Mouse (Mus musculus): ENCODE measurements around the gene Opn1sw. TPM values are rescaled to one million over a fixed set of nuclear protein-coding genes. Genes with fewer than 3 reads are reported as not detected.
"Not testable (repeated sequence)": the region's sequence is repeated elsewhere in the genome, so short reads cannot be mapped to it uniquely, and the experiment has no call there.

Gene Opn1sw
- total and polyA plus RNA-seq, 3 experiments, result 0.27 TPM; not detected in 2

DNA sequence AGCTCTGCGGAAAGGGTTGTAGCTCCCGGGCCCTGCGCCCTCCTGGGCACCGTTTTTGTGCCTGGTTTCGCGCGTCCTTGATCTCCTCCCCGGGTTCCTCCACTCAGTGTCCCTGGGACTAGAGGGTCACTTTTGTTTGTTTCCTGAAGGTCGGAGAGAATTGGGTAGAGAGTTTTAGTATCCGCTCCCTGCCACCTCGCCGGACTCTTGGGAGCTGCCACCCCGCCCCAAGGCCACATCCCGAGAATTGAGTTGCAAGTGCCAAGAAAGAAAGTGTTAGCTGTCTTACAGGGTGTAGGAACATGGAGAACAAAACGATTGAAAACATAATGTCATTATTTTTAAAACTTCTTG lies 39.9 kb downstream of the Opn1sw start:
- Histone ChIP-seq H3K27me3 (ENCODE audit: insufficient read depth, low read length) (peaks cover 1% of the 10 kb centered on the region; the same call in 1 of the 2 replicates), H3K4me1 (ENCODE audit: insufficient read depth, low read depth, low read length) (peaks cover 32% of the 10 kb centered on the region), H3K36me3 (replicated peaks) (peaks cover 7% of the 10 kb centered on the region), H3K9me3 (replicated peaks) (no peaks in the 10 kb centered on the region), H3K4me3 (ENCODE audit: low read depth, low read length) (peak overlapping the region; percentile 98)
- no peak for TF ChIP-seq GATA2 (IDR thresholded peaks at IDR 0.05; ENCODE audit: borderline replicate concordance, low read depth, low read length)
- no peak for TF ChIP-seq GATA1 (IDR thresholded peaks at IDR 0.05; ENCODE audit: borderline replicate concordance, low read length)
- no peak for TF ChIP-seq POLR2AphosphoS5 (IDR thresholded peaks at IDR 0.05; ENCODE audit: insufficient replicate concordance, low read depth, low read length)
- no peak for TF ChIP-seq CTCF (IDR thresholded peaks at IDR 0.05; ENCODE audit: low read depth, low read length)
- TF ChIP-seq TAL1 (conservative IDR thresholded peaks at IDR 0.05; ENCODE audit: low read depth, low read length), result no peak
- ATAC-seq (ENCODE audit: extremely low read depth, insufficient number of reproducible peaks, low FRiP score, poor library complexity, severe bottlenecking), result no peak
- peak; percentile 17 for DNase-seq (ENCODE audit: low spot score)

DNA sequence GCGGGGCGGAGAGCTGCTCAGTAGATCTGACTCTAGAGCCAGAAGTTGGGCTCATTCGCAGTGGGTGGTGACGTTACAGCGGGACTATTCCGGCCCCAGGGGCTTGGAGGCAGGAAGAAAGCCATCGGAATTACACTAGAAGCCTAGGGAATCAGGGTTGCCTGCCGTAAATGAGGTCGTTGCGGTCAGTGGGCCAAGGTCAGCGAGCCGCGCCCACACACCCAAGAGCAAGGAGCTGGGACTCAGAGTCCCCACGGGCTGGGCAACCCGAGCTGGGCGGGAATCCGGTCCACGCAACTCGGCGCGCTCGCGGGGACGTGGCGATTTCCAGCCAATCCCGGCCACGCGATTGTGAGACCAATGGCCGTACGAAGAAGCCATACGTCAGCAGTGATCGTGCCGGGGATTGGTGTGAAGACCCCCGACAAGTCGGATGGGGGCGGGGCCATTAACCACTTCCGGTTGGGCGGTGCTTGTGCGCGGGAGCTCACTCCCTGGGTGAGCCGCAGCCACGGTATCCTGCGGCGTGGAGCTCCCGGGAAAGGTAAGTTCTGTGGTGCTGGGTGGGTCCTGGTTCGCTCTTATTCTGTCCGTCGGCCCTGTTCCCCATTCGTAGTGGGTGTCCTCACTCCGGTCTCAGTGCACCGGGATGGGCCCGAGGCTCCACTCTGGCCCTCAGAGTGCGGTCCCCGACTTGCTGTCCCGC lies 40.5 kb downstream of the Opn1sw start, which contains the start of gene Calu:
Calu (plus strand) TSS at position 405 of the 706 bp plus-strand sequence.
- no peaks in the 10 kb centered on the region for H3K9me3 ChIP-seq (replicated peaks)
- H3K4me1 ChIP-seq (ENCODE audit: insufficient read depth, low read depth, low read length), result peaks cover 29% of the 10 kb centered on the region
- DNase-seq (ENCODE audit: low spot score) (peak; percentile 96), ATAC-seq (ENCODE audit: extremely low read depth, insufficient number of reproducible peaks, low FRiP score, poor library complexity, severe bottlenecking) (peak; percentile 92)
- H3K27me3 ChIP-seq (ENCODE audit: insufficient read depth, low read length), result peaks cover 6% of the 10 kb centered on the region
- peak within 1 kb of the TSS; percentile 98 for H3K4me3 ChIP-seq (ENCODE audit: low read depth, low read length)
- H3K36me3 ChIP-seq (replicated peaks), result peaks cover 7% of the 10 kb centered on the region
- TF ChIP-seq GATA1 (IDR thresholded peaks at IDR 0.05; ENCODE audit: borderline replicate concordance, low read length) (no peak), CTCF (IDR thresholded peaks at IDR 0.05; ENCODE audit: low read depth, low read length) (no peak), POLR2AphosphoS5 (IDR thresholded peaks at IDR 0.05; ENCODE audit: insufficient replicate concordance, low read depth, low read length) (no peak), GATA2 (IDR thresholded peaks at IDR 0.05; ENCODE audit: borderline replicate concordance, low read depth, low read length) (no peak), TAL1 (conservative IDR thresholded peaks at IDR 0.05; ENCODE audit: low read depth, low read length) (no peak)

DNA sequence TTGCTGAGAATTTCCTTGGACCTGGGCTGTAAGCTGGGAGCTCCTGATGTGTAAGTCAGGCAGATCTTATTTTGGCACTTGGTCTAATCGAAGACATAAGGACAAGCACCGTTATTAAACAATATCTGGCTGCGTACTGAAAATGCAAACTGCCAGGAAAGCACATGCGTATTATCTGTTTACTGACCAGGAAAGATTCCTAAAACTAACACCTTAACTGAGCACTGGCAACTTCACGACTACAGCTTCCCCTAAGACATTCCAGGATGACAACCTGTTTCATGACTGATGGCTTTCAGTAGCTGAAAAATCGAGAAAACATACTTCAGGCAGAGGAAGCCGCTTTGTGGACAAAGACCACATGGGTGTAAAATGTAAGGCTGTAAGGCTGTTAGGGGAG lies 41.1 kb downstream of the Opn1sw start:
- TF ChIP-seq TAL1 (conservative IDR thresholded peaks at IDR 0.05; ENCODE audit: low read depth, low read length) (no peak), CTCF (IDR thresholded peaks at IDR 0.05; ENCODE audit: low read depth, low read length) (no peak), POLR2AphosphoS5 (IDR thresholded peaks at IDR 0.05; ENCODE audit: insufficient replicate concordance, low read depth, low read length) (no peak), GATA1 (IDR thresholded peaks at IDR 0.05; ENCODE audit: borderline replicate concordance, low read length) (no peak), GATA2 (IDR thresholded peaks at IDR 0.05; ENCODE audit: borderline replicate concordance, low read depth, low read length) (no peak)
- DNase-seq (ENCODE audit: low spot score) (no peak), ATAC-seq (ENCODE audit: extremely low read depth, insufficient number of reproducible peaks, low FRiP score, poor library complexity, severe bottlenecking) (no peak)
- Histone ChIP-seq H3K9me3 (replicated peaks) (no peaks in the 10 kb centered on the region), H3K4me3 (ENCODE audit: low read depth, low read length) (peak overlapping the region; percentile 98), H3K36me3 (replicated peaks) (peaks cover 7% of the 10 kb centered on the region), H3K4me1 (ENCODE audit: insufficient read depth, low read depth, low read length) (peaks cover 23% of the 10 kb centered on the region), H3K27me3 (ENCODE audit: insufficient read depth, low read length) (peaks cover 6% of the 10 kb centered on the region)

DNA sequence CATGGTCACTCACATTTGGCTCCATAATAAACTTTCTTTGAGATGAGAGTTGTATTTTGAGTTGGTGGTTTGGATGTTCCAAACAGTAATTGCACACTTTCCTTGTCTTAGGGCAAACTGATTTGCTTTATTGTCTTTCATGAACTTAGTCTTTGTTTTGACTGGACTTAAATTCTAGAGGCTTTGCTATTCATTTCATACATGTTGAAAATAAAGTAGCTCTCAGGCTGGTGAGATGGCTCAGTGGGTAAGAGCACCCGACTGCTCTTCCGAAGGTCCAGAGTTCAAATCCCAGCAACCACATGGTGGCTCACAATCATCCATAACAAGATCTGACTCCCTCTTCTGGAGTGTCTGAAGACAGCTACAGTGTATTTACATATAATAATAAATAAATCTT lies 41.8 kb downstream of the Opn1sw start:
- ATAC-seq (ENCODE audit: extremely low read depth, insufficient number of reproducible peaks, low FRiP score, poor library complexity, severe bottlenecking); H3K27me3 ChIP-seq (ENCODE audit: insufficient read depth, low read length); H3K4me3 ChIP-seq (ENCODE audit: low read depth, low read length); H3K9me3 ChIP-seq (replicated peaks); DNase-seq (ENCODE audit: low spot score); H3K36me3 ChIP-seq (replicated peaks): not testable (repeated sequence)
- peaks cover 17% of the 10 kb centered on the region for H3K4me1 ChIP-seq (ENCODE audit: insufficient read depth, low read depth, low read length)

DNA sequence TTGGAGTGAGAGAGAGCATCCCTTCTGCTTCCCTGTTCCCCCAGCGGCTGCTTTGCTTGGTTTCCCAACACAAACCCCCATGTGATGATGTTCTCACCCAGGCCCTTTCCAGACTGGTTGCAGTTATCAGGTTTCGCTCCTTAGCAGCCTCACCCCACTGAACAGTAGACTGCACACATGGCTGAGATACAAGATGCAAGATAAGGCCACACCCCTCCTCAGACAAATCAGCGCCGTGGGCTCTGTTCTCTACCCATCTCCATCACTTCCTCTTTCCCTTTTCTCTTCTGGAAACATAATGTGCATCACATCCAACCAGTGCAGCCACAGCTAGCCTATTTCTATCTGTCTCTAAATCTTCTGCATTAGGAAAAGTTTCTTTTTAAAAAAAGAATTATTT lies 58.8 kb downstream of the Opn1sw start:
- Histone ChIP-seq H3K4me1 (ENCODE audit: insufficient read depth, low read depth, low read length) (peaks cover 4% of the 10 kb centered on the region; the same call in 1 of the 2 replicates), H3K9me3 (replicated peaks) (no peaks in the 10 kb centered on the region), H3K4me3 (ENCODE audit: low read depth, low read length) (no peak overlapping the region), H3K36me3 (replicated peaks) (no peaks in the 10 kb centered on the region), H3K27me3 (ENCODE audit: insufficient read depth, low read length) (peaks cover 62% of the 10 kb centered on the region)
- DNase-seq (ENCODE audit: low spot score), result no peak
- ATAC-seq (ENCODE audit: extremely low read depth, insufficient number of reproducible peaks, low FRiP score, poor library complexity, severe bottlenecking), result no peak; the same call in 1 of the 2 replicates
- TF ChIP-seq TAL1 (conservative IDR thresholded peaks at IDR 0.05; ENCODE audit: low read depth, low read length), result no peak
- no peak for TF ChIP-seq POLR2AphosphoS5 (IDR thresholded peaks at IDR 0.05; ENCODE audit: insufficient replicate concordance, low read depth, low read length)
- TF ChIP-seq CTCF (IDR thresholded peaks at IDR 0.05; ENCODE audit: low read depth, low read length), result no peak
- TF ChIP-seq GATA1 (IDR thresholded peaks at IDR 0.05; ENCODE audit: borderline replicate concordance, low read length), result no peak
- TF ChIP-seq GATA2 (IDR thresholded peaks at IDR 0.05; ENCODE audit: borderline replicate concordance, low read depth, low read length), result no peak

DNA sequence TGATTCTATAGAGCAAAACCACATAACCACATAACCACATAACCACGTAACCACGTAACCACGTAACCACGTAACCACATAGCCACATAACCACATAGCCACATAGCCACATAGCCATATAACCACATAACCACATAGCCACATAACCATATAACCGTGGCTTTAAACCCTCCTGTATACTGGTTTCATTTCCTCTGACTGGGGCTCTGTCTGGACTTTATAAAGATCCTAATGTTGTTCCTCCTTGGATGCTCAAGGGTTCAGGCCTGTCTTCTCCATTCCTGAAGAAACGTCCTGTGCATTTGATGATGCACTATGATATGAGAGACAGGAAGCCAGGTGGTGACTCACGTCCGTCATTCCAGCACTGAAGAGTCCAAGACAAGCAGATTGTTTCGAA lies 61.3 kb downstream of the Opn1sw start:
- ATAC-seq (ENCODE audit: extremely low read depth, insufficient number of reproducible peaks, low FRiP score, poor library complexity, severe bottlenecking) (no peak), DNase-seq (ENCODE audit: low spot score) (no peak)
- TF ChIP-seq POLR2AphosphoS5 (IDR thresholded peaks at IDR 0.05; ENCODE audit: insufficient replicate concordance, low read depth, low read length) (no peak), TAL1 (conservative IDR thresholded peaks at IDR 0.05; ENCODE audit: low read depth, low read length) (no peak), GATA2 (IDR thresholded peaks at IDR 0.05; ENCODE audit: borderline replicate concordance, low read depth, low read length) (no peak), CTCF (IDR thresholded peaks at IDR 0.05; ENCODE audit: low read depth, low read length) (no peak), GATA1 (IDR thresholded peaks at IDR 0.05; ENCODE audit: borderline replicate concordance, low read length) (no peak)
- Histone ChIP-seq H3K27me3 (ENCODE audit: insufficient read depth, low read length) (peaks cover 46% of the 10 kb centered on the region), H3K36me3 (replicated peaks) (no peaks in the 10 kb centered on the region), H3K4me1 (ENCODE audit: insufficient read depth, low read depth, low read length) (peaks cover 7% of the 10 kb centered on the region; the same call in 1 of the 2 replicates), H3K9me3 (replicated peaks) (no peaks in the 10 kb centered on the region), H3K4me3 (ENCODE audit: low read depth, low read length) (no peak overlapping the region)

Other genes starting within 250 kb of the Opn1sw start
- 55.3 and 61.0 TPM in 2 replicates for gene Rbm28, start 223.5 kb downstream of the Opn1sw start, total RNA-seq (2014; fragmentation: Nextera tagmentation)
- gene Rbm28, start 223.5 kb downstream of the Opn1sw start, total RNA-seq (2017), result 56.3 and 59.1 TPM in 2 replicates
- 19.1 TPM in 2 replicates for gene Rbm28, start 223.5 kb downstream of the Opn1sw start, polyA plus RNA-seq (2012)
- not detected in 2 replicates for gene Prrt4, start 208.9 kb downstream of the Opn1sw start, total RNA-seq (2014; fragmentation: Nextera tagmentation)
- 0.05 and 0.06 TPM in 2 replicates for gene Prrt4, start 208.9 kb downstream of the Opn1sw start, total RNA-seq (2017)
- gene Prrt4, start 208.9 kb downstream of the Opn1sw start, polyA plus RNA-seq (2012), result not detected in 2 replicates
- 2.6 and 2.9 TPM in 2 replicates for gene Impdh1, start 172.1 kb downstream of the Opn1sw start, total RNA-seq (2014; fragmentation: Nextera tagmentation)
- 7.2 and 9.2 TPM in 2 replicates for gene Impdh1, start 172.1 kb downstream of the Opn1sw start, total RNA-seq (2017)
- 40.6 and 55.1 TPM in 2 replicates for gene Impdh1, start 172.1 kb downstream of the Opn1sw start, polyA plus RNA-seq (2012)
- 7.8 and 16.3 TPM in 2 replicates for gene Hilpda, start 116.0 kb downstream of the Opn1sw start, total RNA-seq (2014; fragmentation: Nextera tagmentation)
- 31.1 and 34.4 TPM in 2 replicates for gene Hilpda, start 116.0 kb downstream of the Opn1sw start, total RNA-seq (2017)
- 36.0 and 43.0 TPM in 2 replicates for gene Hilpda, start 116.0 kb downstream of the Opn1sw start, polyA plus RNA-seq (2012)
- 1.7 and 4.4 TPM in 2 replicates for gene Fam71f2, start 108.9 kb downstream of the Opn1sw start, total RNA-seq (2014; fragmentation: Nextera tagmentation)
- gene Fam71f2, start 108.9 kb downstream of the Opn1sw start, total RNA-seq (2017), result 0.33 and 0.70 TPM in 2 replicates
- not detected in 2 replicates for gene Fam71f2, start 108.9 kb downstream of the Opn1sw start, polyA plus RNA-seq (2012)
- gene Fam71f1, start 69.3 kb downstream of the Opn1sw start, total RNA-seq (2014; fragmentation: Nextera tagmentation), result not detected in 2 replicates
- gene Fam71f1, start 69.3 kb downstream of the Opn1sw start, total RNA-seq (2017), result 0.16 and 0.35 TPM in 2 replicates
- gene Fam71f1, start 69.3 kb downstream of the Opn1sw start, polyA plus RNA-seq (2012), result not detected in 2 replicates
- gene Calu, start 40.4 kb downstream of the Opn1sw start, total RNA-seq (2014; fragmentation: Nextera tagmentation), result 62.8 and 71.9 TPM in 2 replicates
- gene Calu, start 40.4 kb downstream of the Opn1sw start, total RNA-seq (2017), result 107 and 113 TPM in 2 replicates
- gene Calu, start 40.4 kb downstream of the Opn1sw start, polyA plus RNA-seq (2012), result 15.6 and 25.4 TPM in 2 replicates
- gene Ccdc136, start 7.8 kb upstream of the Opn1sw start, total RNA-seq (2014; fragmentation: Nextera tagmentation), result not detected in 2 replicates
- 0.11 and 0.23 TPM in 2 replicates for gene Ccdc136, start 7.8 kb upstream of the Opn1sw start, total RNA-seq (2017)
- 0.02 and 0.04 TPM in 2 replicates for gene Ccdc136, start 7.8 kb upstream of the Opn1sw start, polyA plus RNA-seq (2012)
- gene Flnc, start 44.8 kb upstream of the Opn1sw start, total RNA-seq (2014; fragmentation: Nextera tagmentation), result 0.15 and 0.24 TPM in 2 replicates
- gene Flnc, start 44.8 kb upstream of the Opn1sw start, total RNA-seq (2017), result 0.11 and 0.17 TPM in 2 replicates
- 0.36 and 0.51 TPM in 2 replicates for gene Flnc, start 44.8 kb upstream of the Opn1sw start, polyA plus RNA-seq (2012)
- 138 and 150 TPM in 2 replicates for gene Atp6v1f, start 79.2 kb upstream of the Opn1sw start, total RNA-seq (2014; fragmentation: Nextera tagmentation)
- gene Atp6v1f, start 79.2 kb upstream of the Opn1sw start, total RNA-seq (2017), result 201 and 265 TPM in 2 replicates
- 270 and 339 TPM in 2 replicates for gene Atp6v1f, start 79.2 kb upstream of the Opn1sw start, polyA plus RNA-seq (2012)
- gene Atp6v1fnb, start 83.0 kb upstream of the Opn1sw start, total RNA-seq (2014; fragmentation: Nextera tagmentation), result 1.6 TPM in 1 of 2 replicates, not detected in the other
- gene Atp6v1fnb, start 83.0 kb upstream of the Opn1sw start, total RNA-seq (2017), result 0.46 and 1.3 TPM in 2 replicates
- 0.13 TPM in 1 of 2 replicates, not detected in the other for gene Atp6v1fnb, start 83.0 kb upstream of the Opn1sw start, polyA plus RNA-seq (2012)
- 1.7 TPM in 1 of 2 replicates, not detected in the other for gene Kcp, start 119.5 kb upstream of the Opn1sw start, total RNA-seq (2014; fragmentation: Nextera tagmentation)
- gene Kcp, start 119.5 kb upstream of the Opn1sw start, total RNA-seq (2017), result 0.06 and 0.22 TPM in 2 replicates
- gene Kcp, start 119.5 kb upstream of the Opn1sw start, polyA plus RNA-seq (2012), result 0.30 and 0.44 TPM in 2 replicates
- 3.3 and 3.8 TPM in 2 replicates for gene Irf5, start 138.2 kb upstream of the Opn1sw start, total RNA-seq (2014; fragmentation: Nextera tagmentation)
- gene Irf5, start 138.2 kb upstream of the Opn1sw start, total RNA-seq (2017), result 5.6 and 6.4 TPM in 2 replicates
- gene Irf5, start 138.2 kb upstream of the Opn1sw start, polyA plus RNA-seq (2012), result 10.0 and 12.2 TPM in 2 replicates
- gene Tnpo3, start 221.4 kb upstream of the Opn1sw start, total RNA-seq (2014; fragmentation: Nextera tagmentation), result 156 and 177 TPM in 2 replicates
- gene Tnpo3, start 221.4 kb upstream of the Opn1sw start, total RNA-seq (2017), result 84.3 and 93.2 TPM in 2 replicates
- gene Tnpo3, start 221.4 kb upstream of the Opn1sw start, polyA plus RNA-seq (2012), result 56.4 and 63.5 TPM in 2 replicates